Mouse (Mus musculus) megakaryocyte, adult 5-6 weeks (primary cell): ENCODE measurements around the gene Rpl5. TPM values are rescaled to one million over a fixed set of nuclear protein-coding genes. Genes with fewer than 3 reads are reported as not detected.
"Not testable (repeated sequence)": the region's sequence is repeated elsewhere in the genome, so short reads cannot be mapped to it uniquely, and the experiment has no call there.

ENCODE experiments used
- ATAC-seq: 2 replicates; pipeline ENCODE4 v1.8.0; 2016; ENCODE audit warnings: mild to moderate bottlenecking, inconsistent platforms; ENCODE audit not compliant: poor library complexity, severe bottlenecking
- total RNA-seq, 2 experiments: library from RNA; stranded (forward) in 1 of 2; stranded (reverse) in 1 of 2; fragments of 153-499, 151-499 nt in 1 of 2; fragments of 221-1000, 200-1000 nt in 1 of 2; gene quantifications; 2 replicates each; pipeline versions ENCODE4 v1.2.3 to v1.2.4; 2015 to 2017

Gene Rpl5
- total RNA-seq, 2 experiments from 2014 or later, result 116 to 281 TPM

DNA sequence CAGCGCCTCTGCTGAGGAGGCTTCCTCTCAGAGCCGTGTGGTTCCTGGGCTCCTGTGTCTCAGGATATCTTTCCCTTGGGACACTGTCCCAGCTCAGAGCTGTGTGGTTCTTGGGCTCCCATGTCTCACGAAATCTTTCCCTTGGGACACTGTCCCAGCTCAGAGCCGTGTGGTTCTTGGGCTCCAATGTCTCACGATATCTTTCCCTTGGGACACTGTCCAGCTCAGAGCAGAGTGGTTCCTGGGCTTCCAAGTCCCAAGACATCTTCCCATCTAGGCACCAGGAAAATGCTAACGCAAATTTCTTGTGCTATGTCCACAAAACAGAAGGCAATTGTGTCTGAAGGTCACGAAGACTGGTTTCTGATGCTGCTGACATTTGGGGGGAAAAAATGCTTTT, 5.6 kb upstream of the Rpl5 start:
- ATAC-seq, result no peak

DNA sequence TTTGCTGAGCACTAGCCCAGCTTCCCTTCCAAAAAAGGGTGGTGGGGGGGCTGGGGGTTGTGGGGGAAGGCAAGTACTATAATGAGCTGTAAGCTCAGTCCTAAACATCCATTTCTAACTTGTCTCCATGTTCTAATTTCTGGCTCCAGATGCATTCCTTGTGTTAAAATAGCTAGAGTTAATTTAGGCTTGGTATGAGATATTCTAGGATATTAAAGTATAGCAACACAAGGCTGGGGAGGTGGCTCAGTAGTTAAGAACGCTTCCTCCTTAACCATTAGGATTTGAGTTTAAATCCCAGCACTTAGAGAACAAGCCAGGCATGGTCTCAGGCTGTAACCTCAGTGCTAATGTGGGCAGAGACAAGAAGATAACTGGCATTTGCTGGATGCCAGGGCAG, 4.0 kb upstream of the Rpl5 start:
- ATAC-seq, result no peak

DNA sequence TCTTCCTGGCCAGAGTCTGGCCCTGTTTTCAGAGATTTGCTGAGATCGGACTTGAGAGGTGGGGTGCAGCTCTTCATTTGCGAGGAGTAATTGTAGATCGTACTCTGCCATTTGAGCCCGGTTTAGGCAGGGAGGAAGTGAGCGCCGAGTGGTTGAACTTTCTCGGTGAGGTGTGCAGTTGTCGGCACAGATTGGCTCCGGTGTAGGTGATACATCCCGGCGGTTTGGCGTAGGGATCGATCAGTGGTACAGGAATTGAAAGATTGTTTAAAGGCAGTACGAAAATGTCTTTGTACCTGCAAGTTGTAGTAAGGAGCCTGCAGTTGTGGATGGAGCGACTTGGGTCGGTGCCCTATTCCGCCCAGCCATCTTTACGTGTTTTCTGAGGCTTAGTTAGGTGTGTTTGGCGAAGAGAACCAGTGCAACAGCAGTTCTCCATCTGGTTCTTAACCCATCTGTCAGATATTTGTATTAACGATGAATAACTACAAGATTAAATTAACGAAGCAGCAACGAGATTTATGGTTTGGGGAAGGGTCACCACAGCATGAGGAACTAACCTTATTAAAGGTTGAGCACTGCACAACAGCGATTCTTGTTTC, 813 bp downstream of the Rpl5 start:
- ATAC-seq, result peak; percentile 34

DNA sequence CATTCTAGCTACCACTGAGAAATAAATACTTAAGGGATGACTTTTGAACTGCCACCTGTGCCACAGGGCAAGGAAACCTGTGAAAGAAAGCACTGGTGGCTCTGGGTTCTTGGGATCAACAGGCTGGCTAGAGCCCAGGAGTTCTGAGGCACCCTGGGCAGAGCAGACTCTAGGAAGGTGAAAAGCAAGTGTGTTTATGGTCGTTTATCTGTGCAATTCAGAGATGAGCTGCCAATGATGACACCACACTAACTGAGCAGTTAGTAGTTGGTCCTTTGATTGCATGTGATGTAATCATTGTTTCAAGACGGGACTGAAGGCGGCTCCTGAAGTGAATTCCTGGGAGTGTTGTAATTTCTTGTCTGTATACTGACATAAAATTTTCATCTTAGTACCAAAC, 4.0 kb downstream of the Rpl5 start:
- no peak for ATAC-seq

DNA sequence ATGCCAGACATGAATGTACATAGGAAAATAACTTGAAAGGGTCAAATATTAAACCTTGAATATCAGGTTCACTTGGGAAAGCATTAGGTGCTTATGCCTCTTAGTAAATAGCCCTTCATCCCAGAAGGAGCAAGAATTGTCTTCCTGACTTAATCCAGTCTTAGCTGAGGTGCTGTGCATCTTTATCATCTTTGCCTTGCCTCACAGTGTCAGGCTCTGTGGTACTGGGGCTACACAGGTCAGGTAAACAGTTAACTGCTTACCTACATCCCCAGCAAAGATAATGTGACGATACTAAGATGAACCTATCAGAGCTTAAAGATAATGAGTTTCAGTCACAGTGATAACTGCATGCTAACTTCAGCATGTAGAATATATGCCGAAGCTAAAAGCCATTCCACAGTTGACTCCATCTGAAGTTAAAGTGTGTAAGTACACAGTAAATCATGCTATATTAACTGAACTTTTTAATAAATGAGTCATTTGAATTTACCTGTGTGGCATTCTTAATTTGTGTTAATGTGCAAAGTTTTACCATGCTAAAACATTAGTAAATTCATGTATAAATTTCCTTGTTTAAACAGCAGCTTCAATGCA, 8.3 kb downstream of the Rpl5 start:
- ATAC-seq, result no peak

DNA sequence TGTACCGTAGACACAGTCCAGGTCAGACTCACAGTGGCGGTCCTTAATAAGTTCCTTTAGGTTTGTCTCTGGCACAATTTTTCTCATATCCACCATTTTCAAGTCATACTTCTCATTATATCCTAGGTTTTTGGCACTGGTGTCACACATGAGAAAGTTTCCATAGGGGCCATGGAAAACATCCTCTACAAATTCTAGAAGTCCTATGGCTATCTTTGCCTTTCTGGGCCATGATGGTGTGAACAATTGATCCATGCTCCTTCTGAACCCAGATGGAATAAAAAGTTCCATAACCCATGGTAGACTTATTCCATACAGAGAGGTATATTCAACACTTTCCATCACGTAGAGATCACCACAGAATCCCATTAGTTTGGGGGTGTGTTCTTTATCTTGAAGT, 9.4 kb downstream of the Rpl5 start:
- ATAC-seq, result no peak

DNA sequence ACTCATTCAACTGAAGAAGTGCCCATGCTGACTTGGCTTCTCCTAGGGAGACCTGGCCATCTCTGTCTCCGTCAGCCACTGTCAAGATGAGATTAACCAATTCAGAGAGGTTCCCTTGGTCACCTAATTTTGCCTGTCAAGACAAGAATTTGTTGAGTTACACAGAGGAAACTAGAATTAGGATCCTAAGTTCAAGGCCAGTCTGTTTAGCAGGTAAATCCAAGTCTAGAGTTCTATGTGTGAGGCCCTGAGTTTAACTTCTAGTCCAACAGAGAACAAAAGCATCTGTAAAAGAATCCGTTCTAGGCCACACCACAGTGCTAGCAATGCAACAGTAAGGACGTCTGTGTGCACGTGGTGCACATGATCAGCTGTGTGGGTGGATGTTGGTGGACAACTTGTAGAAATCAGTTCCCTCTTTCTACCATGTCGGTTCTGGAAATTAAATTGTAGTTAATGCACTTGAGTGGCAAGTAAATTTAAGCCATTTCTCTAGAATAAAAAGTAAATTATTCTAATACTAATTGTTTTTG, 9.8 kb downstream of the Rpl5 start:
- ATAC-seq, result no peak

- no peak for ATAC-seq
These were observed 10.7 kb downstream of the Rpl5 start for GRCm38 (mm10) chr5:107911012-107911411.

DNA sequence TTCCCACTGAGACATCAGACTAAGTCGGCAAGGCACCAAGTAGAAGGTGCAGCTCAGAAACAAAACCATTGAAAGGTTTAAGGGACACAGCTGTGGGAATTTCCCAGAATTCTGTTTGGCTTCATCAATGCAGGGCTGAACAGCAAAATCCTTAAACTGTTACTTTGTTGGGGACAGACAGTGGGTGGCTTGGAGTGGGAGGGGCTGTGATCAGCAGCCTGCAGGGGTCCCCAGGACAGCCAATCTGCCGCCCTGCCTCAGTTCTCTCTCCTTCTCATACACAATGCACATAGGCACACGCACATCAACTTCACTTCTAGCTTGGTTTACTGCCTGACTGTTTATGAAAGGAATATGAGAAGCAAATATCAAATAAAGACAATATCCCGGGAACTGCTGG, 15.0 kb downstream of the Rpl5 start:
- ATAC-seq, result no peak

DNA sequence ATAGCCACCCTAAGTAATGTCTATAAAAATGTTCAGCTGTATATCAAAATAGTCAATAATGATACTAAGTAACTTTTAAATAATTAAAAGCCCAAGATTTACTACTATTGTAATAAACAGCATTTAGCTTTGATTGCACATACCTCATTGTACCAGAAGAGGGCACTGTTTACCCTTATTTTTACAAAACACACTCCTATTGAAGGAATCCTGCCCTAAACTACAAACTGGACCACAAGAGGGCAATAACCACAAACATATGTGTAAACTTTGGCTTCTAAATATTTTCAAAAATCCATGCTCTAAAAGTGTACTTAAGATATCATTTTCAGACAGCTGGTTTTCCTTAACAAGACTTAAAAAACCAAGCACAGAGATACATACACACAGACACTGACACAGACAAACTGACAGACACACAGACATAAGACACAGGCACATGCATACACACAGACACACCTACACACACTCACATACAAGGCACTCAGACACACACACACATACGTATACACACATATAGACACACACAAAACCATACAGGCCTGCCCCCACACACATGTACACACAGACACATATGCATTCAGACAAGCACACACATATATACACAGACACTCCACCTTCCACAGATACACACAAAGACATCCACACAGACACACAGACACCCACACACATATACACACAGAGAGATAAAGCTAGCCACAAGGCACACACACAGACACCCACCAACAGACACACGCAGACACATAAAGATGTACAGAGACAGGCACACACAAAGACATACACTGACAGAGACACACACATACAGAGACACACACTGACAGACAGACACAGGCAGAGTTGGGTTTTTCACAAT, 21.3 kb downstream of the Rpl5 start:
- peak; percentile 79 for ATAC-seq

GRCm38 (mm10) chr5:107922836-107923235, 22.5 kb downstream of the Rpl5 start:
- peak; percentile 83 for ATAC-seq

GRCm38 (mm10) chr5:107924564-107924963, 24.3 kb downstream of the Rpl5 start:
- ATAC-seq, result no peak

DNA sequence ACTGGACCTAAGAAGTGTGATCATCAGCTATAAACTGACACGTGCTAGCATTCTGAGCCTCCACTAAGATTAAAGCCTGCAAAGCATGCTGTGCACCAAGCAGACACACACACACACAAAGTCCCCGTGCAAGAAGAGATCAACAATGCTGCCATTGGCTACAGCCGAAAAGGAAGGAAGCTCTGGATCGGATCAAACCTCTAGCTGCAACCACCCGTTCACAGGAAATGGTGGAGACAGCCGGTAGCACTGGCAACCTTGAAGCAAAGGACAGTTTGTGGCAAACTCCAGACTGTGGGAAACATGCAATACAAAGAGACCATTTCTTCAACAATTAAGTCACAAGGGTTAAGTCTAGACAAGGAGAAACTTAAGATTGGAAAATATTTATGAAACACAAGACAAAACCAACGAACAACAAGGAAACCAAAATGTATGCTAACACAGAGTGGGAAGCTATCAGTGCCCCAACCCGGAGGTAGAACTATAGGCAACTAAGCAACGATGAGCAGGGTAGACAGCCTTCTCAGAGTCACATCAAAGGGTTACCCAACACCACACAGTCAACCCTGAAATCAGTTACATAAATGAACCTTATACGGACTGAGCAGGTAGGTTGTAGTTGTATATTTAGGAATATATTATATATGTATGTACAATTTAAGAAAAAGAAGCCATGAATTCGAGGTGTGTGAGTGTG, 26.4 kb downstream of the Rpl5 start:
- ATAC-seq, result peak; percentile 61

- peak; percentile 24; the same call in 1 of the 2 replicates for ATAC-seq
These were observed 32.3 kb downstream of the Rpl5 start for GRCm38 (mm10) chr5:107932556-107932955.

- ATAC-seq, result no peak
These were observed 33.1 kb downstream of the Rpl5 start for GRCm38 (mm10) chr5:107933202-107933974.

GRCm38 (mm10) chr5:107934770-107935543, 34.7 kb downstream of the Rpl5 start:
- ATAC-seq, result no peak

DNA sequence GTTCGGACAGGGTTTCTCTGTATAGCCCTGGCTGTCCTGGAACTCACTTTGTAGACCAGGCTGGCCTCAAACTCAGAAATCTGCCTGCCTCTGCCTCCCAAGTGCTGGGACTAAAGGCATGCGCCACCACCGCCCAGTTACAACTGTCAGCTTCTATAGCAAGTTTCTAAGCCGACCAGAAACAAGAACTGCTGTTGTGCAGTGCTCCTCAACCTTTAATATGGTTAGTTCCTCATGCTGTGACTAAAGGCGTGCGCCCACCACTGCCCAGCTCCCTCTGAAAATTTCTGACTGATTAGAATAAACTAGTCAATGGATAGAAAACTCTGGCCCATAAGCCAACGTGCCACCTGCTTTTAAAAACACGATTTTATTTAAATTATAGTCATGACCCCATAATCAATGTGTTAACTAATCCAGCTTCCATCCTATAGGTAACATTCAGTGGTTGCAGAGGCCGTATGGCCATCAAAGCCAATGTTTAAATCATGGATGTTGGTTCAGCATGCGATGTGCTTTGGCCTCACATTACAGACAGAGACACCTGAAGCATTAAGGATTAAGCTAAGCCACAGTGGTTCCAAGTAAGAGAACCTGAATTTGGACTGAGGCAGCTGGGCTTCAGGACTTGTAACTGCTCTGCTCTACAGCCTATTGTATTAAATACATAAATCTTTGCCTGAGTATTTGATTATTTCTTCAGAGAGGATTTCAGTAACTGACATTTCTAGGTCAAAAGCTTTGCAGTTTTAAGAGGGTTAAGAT, 36.5 kb downstream of the Rpl5 start:
- peak; percentile 58 for ATAC-seq

- not testable (repeated sequence) for ATAC-seq
These were observed 38.2 kb downstream of the Rpl5 start for GRCm38 (mm10) chr5:107938483-107938882.

DNA sequence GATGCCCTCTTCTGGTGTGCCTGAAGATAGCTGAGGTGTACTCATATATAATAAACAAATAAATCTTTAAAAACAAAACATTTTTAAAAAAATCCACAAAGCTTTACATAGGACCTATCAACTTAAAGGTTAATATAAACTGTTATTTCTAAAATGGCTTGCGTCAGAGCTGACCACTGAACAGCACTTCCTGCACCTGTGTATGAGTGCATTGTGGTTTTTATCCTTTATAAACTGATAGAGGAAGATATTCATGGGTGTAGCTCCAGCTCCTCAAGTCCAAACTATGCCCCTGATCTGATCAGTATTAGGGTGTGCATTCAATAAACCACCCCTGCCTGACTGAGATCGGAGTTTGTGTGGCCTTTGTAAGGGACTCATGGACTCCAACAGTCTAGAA, 38.6 kb downstream of the Rpl5 start:
- peak; percentile 22; the same call in 1 of the 2 replicates for ATAC-seq
